Mouse (Mus musculus) kidney, postnatal 0 days (tissue): ENCODE measurements around the gene Fzd2. TPM values are rescaled to one million over a fixed set of nuclear protein-coding genes. Genes with fewer than 3 reads are reported as not detected.

ENCODE experiments used
- ATAC-seq: fragments of 200-750 bp; cut with Nextera tagmentation; replicated peaks from 2 replicates; pipeline ENCODE4 v1.8.0; 2017; ENCODE audit warnings: low read depth, moderate number of reproducible peaks, moderate TSS enrichment, moderate library complexity; ENCODE audit not compliant: low FRiP score
- DNase-seq: peaks from one replicate; pipeline ENCODE4 v3.0.0-alpha.2; 2016; ENCODE audit warnings: low spot score
- H3K27ac ChIP-seq: fragments of 300-500 bp; sonication (generic); 2 replicates; pipeline ENCODE4 v1.5.1; 2014; ENCODE audit warnings: mild to moderate bottlenecking
- H3K27me3 ChIP-seq: fragments of 300-500 bp; sonication (generic); 2 replicates; pipeline ENCODE4 v1.6.1; 2014; ENCODE audit warnings: low read length, mixed read lengths; ENCODE audit not compliant: insufficient read depth
- H3K36me3 ChIP-seq: fragments of 300-500 bp; sonication (generic); 2 replicates; pipeline ENCODE4 v1.6.1; 2014; ENCODE audit warnings: low read length, mixed read lengths; ENCODE audit not compliant: insufficient read depth
- H3K4me1 ChIP-seq: fragments of 300-500 bp; sonication (generic); replicated peaks from 2 replicates; pipeline ENCODE4 v1.6.1; 2014; ENCODE audit warnings: antibody characterized with exemption, low read length, mixed read lengths; ENCODE audit not compliant: insufficient read depth
- H3K4me2 ChIP-seq: fragments of 300-500 bp; sonication (generic); 2 replicates; pipeline ENCODE4 v1.6.1; 2014; ENCODE audit warnings: mild to moderate bottlenecking, low read length, moderate library complexity, mixed read lengths
- H3K4me3 ChIP-seq: fragments of 300-500 bp; sonication (generic); replicated peaks from 2 replicates; pipeline ENCODE4 v1.5.1; 2014; ENCODE audit warnings: low read depth, low read length
- H3K9ac ChIP-seq: fragments of 300-500 bp; sonication (generic); 2 replicates; pipeline ENCODE4 v1.6.1; 2014; ENCODE audit warnings: low read depth, low read length
- H3K9me3 ChIP-seq: fragments of 300-500 bp; sonication (generic); replicated peaks from 2 replicates; pipeline ENCODE4 v1.6.1; 2016; ENCODE audit warnings: low read length, inconsistent platforms, mixed read lengths
- CTCF ChIP-seq: IDR thresholded peaks from 2 replicates; pipeline ENCODE4 v1.5.1; 2016; ENCODE audit warnings: antibody characterized with exemption, low read depth, mild to moderate bottlenecking, moderate library complexity
- WGBS: fragments of 180-500 bp; shearing (Covaris S2); extraction: QIAGEN DNeasy Blood & Tissue Kit; methylation state at CpG from one replicate; pipeline ENCODE4 v1.1.7; 2014; 5-methylcytosine and 5-hydroxymethylcytosine counted together
- polyA plus RNA-seq: library from polyadenylated mRNA; unstranded; fragments of >200 nt; fragmentation: Nextera tagmentation; extraction: Ambion mirVana; gene quantifications from 2 replicates; pipeline ENCODE4 v1.2.1, GENCODE M21; 2015

Gene Fzd2
- polyA plus RNA-seq, 1 experiment from 2014 or later = 25.9 TPM

DNA sequence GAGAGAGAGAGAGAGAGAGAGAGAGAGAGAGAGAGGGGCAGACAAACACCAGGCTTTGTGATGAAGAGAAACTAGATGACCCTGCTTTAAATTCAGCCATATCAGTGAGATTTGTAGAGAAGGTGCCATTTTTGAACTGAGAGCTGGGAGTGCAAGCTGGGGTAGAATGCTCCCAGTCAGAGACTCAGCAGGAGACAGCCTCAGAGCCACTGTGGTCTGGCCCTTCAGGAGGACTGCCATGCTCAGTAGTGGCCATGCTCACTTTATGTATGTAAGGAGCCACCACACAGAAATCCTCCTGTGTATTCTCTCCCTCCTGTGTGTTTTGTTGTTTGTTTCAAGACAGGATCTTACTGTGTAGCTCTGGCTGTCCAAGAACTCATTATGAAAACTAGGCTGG is 38.5 kb upstream of the Fzd2 start:
- Histone ChIP-seq H3K27ac (no peak overlapping the region), H3K4me2 (no peak overlapping the region), H3K27me3 (no peaks in the 10 kb centered on the region), H3K36me3 (no peaks in the 10 kb centered on the region), H3K9me3 (no peaks in the 10 kb centered on the region), H3K9ac (no peak overlapping the region), H3K4me3 (no peak overlapping the region), H3K4me1 (no peaks in the 10 kb centered on the region)
- DNase-seq = no peak
- no peak for TF ChIP-seq CTCF
- ATAC-seq = no peak

DNA sequence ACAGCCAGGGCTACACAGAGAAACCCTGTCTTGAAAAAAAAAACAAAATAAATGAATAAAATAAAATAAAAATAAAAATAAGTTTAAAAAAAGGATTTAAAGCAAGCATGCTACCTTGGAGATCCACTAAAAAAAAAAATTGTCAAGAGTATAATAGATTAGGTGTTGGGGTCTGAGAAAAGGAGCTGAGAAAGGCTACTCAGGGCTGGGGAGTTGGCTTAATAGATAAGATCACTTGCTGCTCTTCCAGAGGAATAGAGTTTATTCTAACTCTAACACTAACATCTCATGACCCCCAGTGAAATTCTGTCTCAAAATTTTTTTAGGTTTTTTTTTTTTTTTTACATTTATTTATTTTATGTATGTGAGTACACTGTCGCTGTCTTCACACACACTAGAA is 37.9 kb upstream of the Fzd2 start:
- H3K9ac ChIP-seq = no peak overlapping the region
- no peaks in the 10 kb centered on the region for H3K4me1 ChIP-seq
- H3K36me3 ChIP-seq = no peaks in the 10 kb centered on the region
- TF ChIP-seq CTCF = no peak
- H3K4me2 ChIP-seq = no peak overlapping the region
- no peaks in the 10 kb centered on the region for H3K9me3 ChIP-seq
- WGBS = 90% methylated on average over 1 of the region's 1 CpGs
- ATAC-seq (no peak), DNase-seq (no peak)
- H3K27me3 ChIP-seq = no peaks in the 10 kb centered on the region
- no peak overlapping the region for H3K27ac ChIP-seq
- H3K4me3 ChIP-seq = no peak overlapping the region

DNA sequence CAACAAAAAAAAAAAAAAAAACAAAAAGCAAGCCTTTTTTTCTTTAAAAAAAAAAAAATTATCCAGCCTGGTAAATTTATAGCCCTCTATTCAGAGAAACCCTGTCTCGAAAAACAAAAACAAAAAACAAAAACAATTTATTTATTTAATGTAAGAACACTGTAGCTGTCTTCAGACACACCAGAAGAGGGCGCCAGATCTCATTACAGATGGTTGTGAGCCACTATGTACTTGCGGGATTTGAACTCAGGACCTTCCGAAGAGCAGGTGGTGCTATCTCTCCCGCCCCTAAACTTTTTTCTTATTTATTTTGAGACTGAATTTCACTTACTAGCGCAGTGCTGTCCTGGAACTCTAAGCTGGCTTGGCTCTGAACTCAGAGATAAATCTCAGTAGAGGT is 37.0 kb upstream of the Fzd2 start:
- ATAC-seq = no peak
- WGBS = 86% methylated on average over 6 of the region's 6 CpGs
- H3K4me2 ChIP-seq = no peak overlapping the region
- no peaks in the 10 kb centered on the region for H3K4me1 ChIP-seq
- H3K9ac ChIP-seq = no peak overlapping the region
- no peak for DNase-seq
- no peaks in the 10 kb centered on the region for H3K27me3 ChIP-seq
- H3K4me3 ChIP-seq = no peak overlapping the region
- H3K36me3 ChIP-seq = no peaks in the 10 kb centered on the region
- TF ChIP-seq CTCF = peak; percentile 29; the same call in 1 of the 2 replicates
- H3K9me3 ChIP-seq = no peaks in the 10 kb centered on the region
- no peak overlapping the region for H3K27ac ChIP-seq

DNA sequence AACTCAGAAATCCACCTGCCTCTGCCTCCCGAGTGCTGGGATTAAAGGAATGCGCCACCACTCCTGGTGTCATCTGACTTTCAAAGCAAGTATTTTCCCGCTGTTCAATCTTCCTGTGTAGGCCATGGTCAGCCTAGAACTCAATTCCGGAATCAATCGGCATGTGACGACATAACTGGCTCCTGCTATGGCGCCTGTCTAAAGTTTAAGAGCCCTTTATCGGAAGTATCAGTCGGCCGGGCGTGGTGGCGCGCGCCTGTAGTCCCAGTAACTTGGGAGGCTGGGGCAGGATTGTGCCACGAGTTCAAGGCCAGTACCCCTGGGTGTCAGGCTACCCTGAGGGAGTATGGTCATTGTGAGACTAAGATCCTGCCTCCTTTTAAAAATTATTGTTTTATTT is 36.5 kb upstream of the Fzd2 start:
- Histone ChIP-seq H3K9ac (no peak overlapping the region), H3K36me3 (no peaks in the 10 kb centered on the region), H3K9me3 (no peaks in the 10 kb centered on the region), H3K27ac (no peak overlapping the region), H3K27me3 (no peaks in the 10 kb centered on the region), H3K4me2 (no peak overlapping the region), H3K4me1 (no peaks in the 10 kb centered on the region), H3K4me3 (no peak overlapping the region)
- TF ChIP-seq CTCF = no peak
- DNase-seq (no peak), ATAC-seq (no peak)
- 94% methylated on average over 15 of the region's 15 CpGs for WGBS

DNA sequence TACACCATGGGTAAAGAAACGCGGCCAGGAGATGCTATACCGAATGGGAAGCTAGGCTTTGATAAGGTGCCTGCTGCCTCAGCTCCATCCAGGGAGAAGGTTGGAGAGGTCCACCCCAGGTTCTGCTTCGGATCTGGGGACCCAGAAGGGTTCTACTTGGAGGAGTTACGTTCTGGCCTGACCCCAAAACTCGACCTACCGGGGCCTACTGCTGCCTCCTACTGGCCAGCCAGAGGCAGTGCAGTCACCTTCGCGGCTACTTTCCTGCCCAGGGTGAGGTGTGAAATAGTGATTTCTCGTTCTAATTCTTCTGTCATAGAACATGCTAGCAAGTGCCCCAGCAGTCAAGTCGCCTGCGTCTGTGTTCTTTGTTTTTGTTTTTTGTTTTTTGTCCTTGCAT is 36.0 kb upstream of the Fzd2 start:
- ATAC-seq = no peak
- no peak for DNase-seq
- 79% methylated on average over 12 of the region's 12 CpGs for WGBS
- no peak overlapping the region for H3K27ac ChIP-seq
- H3K4me2 ChIP-seq = no peak overlapping the region
- no peaks in the 10 kb centered on the region for H3K4me1 ChIP-seq
- peak; percentile 53 for TF ChIP-seq CTCF
- H3K4me3 ChIP-seq = no peak overlapping the region
- no peaks in the 10 kb centered on the region for H3K27me3 ChIP-seq
- no peaks in the 10 kb centered on the region for H3K36me3 ChIP-seq
- no peaks in the 10 kb centered on the region for H3K9me3 ChIP-seq
- no peak overlapping the region for H3K9ac ChIP-seq

DNA sequence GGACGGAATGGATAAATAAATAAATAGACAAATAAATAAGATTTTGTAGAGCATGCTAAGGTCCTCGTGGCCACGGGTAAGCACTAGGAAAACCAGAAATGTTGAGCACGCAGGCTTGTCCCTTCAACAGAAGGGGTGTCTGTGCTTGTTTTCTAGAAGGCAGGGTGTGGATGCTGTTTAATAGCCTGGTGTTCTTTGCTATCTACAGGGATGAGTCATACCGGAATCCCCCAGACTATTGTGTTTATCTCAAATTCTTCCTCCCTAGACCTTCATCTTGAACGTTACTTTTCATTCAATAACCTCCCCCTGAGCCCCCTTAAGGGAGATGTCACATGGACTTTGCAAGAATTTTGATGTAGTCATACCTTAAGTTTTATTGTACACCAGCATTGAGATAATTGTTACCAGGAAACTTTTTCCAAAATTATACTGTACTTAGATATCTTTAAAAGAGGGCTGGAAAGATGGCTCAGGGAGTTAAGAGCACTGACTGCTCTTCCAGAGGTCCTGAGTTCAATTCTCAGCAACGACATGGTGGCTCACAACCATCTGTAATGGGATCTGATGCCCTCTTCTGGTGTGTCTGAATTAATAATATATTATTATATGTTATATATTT is 35.3 kb upstream of the Fzd2 start:
- H3K36me3 ChIP-seq = no peaks in the 10 kb centered on the region
- H3K9me3 ChIP-seq = no peaks in the 10 kb centered on the region
- H3K4me1 ChIP-seq = no peaks in the 10 kb centered on the region
- H3K27ac ChIP-seq = no peak overlapping the region
- ATAC-seq = no peak
- H3K4me3 ChIP-seq = no peak overlapping the region
- WGBS = 72% methylated on average over 7 of the region's 7 CpGs
- no peak overlapping the region for H3K9ac ChIP-seq
- no peak overlapping the region for H3K4me2 ChIP-seq
- no peak for DNase-seq
- no peaks in the 10 kb centered on the region for H3K27me3 ChIP-seq
- TF ChIP-seq CTCF = no peak
